Mouse (Mus musculus) right cerebral cortex, postnatal 10 days (tissue): ENCODE measurements around the gene Ifnar2.

ENCODE experiments used
- DNase-seq, 2 experiments: peaks; one replicate each; pipeline ENCODE4 v3.0.0; 2021; ENCODE audit warnings: low spot score in 2 of 2

Ifnar2 gene

GRCm38 (mm10) chr16:91358555-91358954 lies 14.0 kb upstream of the Ifnar2 start:
- peak; percentile 52 to 59 for DNase-seq

DNA sequence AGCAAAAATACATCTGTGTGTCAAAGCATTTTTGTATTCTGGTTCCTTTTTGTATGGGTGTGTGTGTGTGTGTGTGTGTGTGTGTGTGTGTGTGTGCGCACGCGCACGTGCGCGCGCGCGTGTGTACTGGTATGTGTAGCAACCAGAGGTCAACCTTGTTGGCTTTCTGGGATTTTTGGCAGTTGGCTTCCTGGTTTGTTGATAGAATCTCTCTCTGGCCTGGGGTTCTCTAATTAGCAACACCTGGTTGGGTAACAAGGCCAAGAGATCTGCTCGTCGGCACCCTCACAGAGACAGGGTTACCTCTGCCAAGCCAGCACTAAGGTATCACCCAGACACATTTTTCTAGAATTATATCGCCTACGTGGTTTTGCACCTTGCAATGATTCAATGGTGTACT lies 13.1 kb upstream of the Ifnar2 start:
- no peak for DNase-seq

GRCm38 (mm10) chr16:91360162-91360561 lies 12.4 kb upstream of the Ifnar2 start:
- no peak for DNase-seq

- no peak for DNase-seq
Observed at GRCm38 (mm10) chr16:91362006-91362405, 10.6 kb upstream of the Ifnar2 start.

GRCm38 (mm10) chr16:91362616-91363272 lies 9.8 kb upstream of the Ifnar2 start:
- DNase-seq: no peak

DNA sequence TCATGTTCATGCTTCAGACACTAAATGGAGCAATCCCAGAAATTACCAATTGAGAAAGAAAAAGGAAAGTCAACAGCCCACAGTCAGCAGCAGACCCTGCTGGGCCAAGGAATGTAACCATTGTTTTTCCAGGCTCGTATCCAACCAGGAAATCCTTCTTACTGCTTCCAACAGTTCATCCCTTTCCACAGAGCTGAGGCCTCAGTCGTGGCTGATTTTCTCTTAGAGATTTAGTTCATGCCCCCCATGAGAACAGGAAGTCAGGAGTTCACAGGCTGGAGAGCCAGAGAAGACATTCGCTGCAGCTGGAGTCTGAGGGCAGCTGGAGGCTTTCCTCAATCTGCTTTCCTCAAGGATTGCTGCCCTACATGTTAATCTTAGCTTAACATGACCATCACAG lies 9.1 kb upstream of the Ifnar2 start:
- no peak for DNase-seq

DNA sequence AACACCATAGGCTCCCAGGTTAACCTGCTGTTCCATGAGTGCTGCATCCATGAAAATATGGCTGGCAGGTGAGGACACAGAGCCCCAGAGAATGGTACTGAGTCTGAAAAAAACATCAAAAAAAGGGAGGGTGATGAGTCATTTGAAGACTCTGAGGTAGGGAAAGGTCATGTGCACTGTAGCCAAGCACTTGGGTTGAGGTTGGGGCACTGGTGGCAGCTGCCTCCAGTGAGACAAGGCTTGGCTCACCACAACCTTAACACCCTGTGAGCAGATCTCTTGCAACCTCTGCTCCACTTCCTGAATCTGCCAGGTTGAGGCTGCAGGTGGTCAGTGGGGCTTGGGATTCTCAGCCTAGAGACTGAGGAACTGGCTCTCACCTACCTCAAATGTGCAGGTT lies 6.0 kb upstream of the Ifnar2 start:
- no peak for DNase-seq

DNA sequence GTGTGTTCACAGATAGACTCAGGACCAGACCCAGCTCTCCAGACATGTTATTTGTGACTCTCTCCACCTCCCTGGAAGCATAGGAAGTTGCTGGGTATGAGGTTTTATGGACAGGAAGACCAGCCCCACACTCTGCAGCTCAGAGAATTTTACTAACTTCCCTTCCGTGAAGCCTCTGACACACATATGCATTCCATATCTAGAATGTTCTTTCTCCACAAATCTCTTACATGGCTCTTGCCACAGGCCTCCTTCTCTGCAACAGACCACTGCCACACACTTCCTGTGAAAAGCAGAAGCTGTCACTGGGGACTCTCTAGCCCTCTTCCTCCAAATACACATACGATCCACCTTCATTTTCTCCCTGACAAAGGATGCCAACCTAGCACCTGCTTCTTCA lies 5.5 kb upstream of the Ifnar2 start:
- no peak for DNase-seq

DNA sequence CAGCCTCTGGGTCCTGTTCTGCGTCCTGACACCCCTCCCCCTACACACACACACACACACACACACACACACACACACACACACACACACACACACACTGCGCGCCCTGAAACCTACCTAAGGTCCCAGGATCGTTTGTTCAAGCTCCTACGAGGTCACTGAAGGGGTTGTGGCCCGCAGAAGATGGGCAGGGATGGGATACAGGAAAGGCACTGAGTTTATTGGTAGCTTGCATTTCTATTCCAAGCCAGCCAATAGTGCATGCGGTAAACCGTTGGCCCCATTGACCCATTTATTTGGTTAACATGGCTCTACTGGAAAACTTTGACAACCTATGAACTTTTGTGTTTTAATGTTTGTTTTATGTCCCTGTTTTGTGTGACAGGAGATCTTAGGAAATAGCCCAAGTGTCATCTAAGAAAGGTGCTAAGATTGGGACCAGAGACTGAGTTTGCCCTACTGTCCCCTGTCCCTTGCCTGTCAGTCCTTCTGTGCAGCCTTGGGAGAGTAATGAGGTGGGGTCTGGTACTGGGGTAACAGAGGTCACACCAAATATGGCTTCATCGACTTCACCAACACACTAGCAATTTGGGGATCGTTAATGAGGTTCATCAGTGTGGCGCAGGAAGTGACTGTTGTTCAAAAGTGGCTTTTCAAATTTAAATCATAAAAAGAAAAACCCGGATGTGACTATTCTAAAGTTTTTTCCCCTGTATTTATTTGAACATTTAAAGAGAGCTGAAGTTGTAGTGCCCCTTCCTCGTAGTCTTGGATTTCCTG lies 1.1 kb downstream of the Ifnar2 start:
- no peak for DNase-seq

DNA sequence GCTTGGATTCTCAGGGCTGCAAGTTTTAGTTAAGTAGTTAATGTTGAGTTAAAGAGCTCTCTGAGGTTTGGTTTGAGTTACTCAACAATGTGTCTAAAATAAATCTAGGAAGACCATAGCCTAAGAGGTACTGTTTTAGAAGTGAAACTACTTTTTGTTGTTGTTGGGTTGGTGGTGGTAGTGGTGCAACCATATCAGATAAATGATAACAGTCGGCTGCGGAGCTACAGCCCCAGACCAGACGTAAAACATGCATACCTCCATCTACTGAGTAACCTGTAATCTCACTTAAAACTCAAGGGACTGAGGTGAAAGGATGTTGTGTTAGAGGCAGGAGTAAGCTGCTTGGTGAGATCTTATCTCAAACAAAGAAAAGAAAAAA lies 1.7 kb downstream of the Ifnar2 start:
- DNase-seq: no peak

GRCm38 (mm10) chr16:91376701-91377100 lies 4.1 kb downstream of the Ifnar2 start:
- DNase-seq: peak; percentile 58 to 61

- no peak for DNase-seq
Observed at GRCm38 (mm10) chr16:91378431-91378986, 5.9 kb downstream of the Ifnar2 start.

- peak in 1 of 2 experiments; percentile 44 for DNase-seq
Observed at GRCm38 (mm10) chr16:91378991-91379390, 6.4 kb downstream of the Ifnar2 start.

- DNase-seq: no peak
Observed at GRCm38 (mm10) chr16:91379412-91379811, 6.8 kb downstream of the Ifnar2 start.

DNA sequence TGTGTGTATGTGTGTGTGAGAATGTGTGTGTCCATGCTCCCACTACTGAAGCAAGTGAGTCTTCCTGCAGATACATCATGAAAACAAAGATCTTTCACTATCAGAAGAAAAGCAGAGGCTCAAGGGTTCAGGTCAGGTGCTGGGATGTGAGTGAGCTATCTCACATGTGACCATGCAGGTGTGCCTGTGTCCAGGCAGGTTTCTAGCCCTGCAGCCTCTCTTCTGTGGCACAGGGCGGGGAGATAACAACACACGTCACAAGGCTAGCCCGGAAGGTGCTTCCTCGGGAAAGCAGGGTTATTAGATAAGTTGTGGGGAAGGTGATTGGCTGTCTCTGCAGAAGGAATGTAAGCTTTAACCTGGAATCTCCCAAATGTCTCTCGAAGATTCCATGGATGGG lies 7.6 kb downstream of the Ifnar2 start:
- DNase-seq: no peak

GRCm38 (mm10) chr16:91381606-91382005 lies 9.0 kb downstream of the Ifnar2 start:
- no peak for DNase-seq

DNA sequence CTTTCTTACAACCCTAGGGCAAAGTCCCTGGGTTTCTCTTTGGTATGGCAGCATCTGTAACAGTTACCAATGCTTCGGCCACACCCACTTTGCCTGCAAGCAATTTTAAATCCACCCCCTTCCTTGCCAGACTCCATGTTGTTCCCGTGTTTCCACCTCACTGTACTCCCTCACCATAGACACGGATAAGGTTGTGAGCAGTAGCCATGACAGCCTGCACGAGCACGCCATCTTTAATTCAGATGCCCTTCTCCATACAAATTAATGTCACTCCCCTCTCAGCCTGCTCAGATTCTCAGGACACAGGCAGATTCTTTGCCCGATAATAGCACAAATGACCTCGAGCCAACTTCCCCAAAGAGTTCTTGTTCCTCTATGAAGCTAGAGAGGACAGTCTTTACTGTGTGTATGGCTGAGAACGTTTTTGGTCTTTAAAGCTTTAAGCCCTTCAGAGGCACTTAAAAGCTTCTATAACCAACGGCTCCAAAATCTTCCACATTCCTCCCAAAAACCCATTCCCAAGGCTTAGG lies 9.7 kb downstream of the Ifnar2 start:
- no peak for DNase-seq

DNA sequence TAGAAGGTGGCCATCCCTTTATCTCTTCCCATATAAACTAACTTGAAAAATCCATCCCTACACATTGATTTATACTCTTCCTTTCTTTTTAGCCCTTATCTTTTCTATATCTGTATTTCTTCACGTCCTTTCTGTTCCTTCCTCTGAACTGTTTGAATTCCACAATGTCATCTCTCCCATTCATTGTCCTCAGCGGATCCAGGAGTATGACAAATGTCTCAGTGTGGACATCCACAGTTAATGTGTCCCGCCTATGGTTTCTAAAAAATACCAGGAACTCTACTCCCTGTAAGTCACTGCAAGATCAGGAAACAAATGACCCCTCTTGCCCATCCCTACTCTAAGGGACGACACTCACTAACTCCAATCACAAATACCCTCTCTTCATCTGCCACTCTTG lies 11.6 kb downstream of the Ifnar2 start:
- no peak for DNase-seq

- DNase-seq: no peak
Observed at GRCm38 (mm10) chr16:91385621-91386020, 13.0 kb downstream of the Ifnar2 start.

DNA sequence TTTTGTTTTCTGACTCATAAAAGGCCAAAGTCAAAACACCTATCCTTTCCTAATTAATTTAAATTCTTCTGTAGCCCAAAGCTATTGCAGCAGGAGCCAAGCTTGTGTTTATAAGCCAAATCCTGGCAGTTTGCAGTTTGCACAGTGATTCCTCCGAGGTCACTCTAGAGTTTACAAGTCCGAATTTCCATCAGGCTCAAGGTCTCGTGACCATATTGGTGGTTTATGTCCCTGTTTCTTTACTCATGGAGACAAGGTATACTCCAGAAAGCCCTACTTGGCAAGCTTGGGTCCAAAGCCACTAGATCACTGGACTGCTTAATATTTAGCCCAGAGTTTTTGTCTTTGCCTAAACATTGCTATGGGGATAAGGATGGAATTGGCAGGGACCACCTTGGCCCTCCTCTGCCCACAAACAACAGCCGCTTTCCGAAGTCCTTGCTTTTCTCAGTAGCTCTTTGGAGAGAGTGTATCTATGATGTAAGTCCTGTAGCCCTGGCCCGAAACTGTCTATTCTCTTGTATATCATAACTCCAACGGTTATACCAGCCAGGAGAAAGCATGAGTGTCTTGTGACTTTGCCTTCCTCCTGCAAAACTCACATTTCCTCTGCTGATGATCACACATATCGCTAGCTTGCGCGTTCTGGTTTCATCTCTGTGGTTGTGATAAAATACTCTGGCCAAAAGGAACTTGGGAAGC lies 14.0 kb downstream of the Ifnar2 start:
- no peak for DNase-seq

DNA sequence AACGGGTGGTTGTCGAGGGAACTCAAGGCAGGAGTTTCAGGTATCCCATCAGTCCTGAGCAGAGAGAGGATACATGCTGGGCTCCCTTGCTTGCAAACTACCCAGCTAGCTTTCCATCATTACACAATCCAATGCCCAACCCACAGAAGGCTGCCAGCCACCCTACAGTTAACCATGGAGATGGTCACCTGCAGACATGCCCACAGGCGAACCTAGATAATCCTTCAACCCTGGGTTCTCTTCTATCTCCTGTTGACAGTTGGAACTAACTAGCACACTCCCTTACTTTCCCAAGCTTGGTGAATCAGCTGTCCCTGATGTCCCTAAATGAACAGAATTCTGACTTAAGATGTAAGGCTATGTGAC lies 14.5 kb downstream of the Ifnar2 start:
- DNase-seq: no peak

DNA sequence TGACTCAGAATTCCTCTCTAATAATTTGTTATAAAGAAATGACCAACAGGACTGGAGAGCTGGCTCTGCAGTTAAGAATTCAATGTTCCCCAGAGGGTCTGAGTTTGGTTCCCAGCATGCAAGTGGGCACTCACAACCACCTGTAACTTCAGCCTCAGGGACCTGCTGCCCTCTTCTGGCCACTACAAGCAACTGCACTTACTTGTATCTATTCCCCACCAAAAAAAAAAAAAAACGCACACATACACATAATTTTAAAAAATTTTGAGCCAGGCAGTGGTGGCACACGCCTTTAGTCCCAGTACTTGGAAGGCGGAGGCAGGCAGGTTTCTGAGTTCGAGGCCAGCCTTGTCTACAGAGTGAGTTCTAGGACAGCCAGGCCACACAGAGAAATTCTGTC lies 17.5 kb downstream of the Ifnar2 start:
- no peak for DNase-seq
